Mouse (Mus musculus): Measurements from ENCODE around the gene Igsf11.
"Not testable (repeated sequence)": the region's sequence is repeated elsewhere in the genome, so short reads cannot be mapped to it uniquely, and the experiment has no call there.

The Igsf11 gene

DNA sequence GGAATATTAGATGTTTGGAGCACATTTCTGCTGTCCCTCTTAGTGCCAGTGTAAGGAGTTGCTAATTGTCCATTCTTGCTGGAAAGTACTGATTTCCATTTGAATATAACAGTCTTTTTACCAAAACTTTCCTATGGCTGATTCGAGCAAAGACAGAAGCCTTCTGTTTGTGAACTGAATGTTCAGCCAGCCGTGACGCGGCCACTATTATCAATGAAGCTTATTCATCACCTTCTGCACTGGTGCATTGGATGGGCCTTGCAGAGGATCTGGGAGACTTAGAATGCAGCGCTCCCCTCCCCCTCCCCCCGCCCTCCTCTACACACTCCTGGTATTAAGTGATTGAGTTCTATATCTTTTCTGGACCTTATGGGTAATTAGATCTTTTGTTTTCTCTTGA lies 48.8 kb downstream of the Igsf11 start:
- no peak for DNase-seq

DNA sequence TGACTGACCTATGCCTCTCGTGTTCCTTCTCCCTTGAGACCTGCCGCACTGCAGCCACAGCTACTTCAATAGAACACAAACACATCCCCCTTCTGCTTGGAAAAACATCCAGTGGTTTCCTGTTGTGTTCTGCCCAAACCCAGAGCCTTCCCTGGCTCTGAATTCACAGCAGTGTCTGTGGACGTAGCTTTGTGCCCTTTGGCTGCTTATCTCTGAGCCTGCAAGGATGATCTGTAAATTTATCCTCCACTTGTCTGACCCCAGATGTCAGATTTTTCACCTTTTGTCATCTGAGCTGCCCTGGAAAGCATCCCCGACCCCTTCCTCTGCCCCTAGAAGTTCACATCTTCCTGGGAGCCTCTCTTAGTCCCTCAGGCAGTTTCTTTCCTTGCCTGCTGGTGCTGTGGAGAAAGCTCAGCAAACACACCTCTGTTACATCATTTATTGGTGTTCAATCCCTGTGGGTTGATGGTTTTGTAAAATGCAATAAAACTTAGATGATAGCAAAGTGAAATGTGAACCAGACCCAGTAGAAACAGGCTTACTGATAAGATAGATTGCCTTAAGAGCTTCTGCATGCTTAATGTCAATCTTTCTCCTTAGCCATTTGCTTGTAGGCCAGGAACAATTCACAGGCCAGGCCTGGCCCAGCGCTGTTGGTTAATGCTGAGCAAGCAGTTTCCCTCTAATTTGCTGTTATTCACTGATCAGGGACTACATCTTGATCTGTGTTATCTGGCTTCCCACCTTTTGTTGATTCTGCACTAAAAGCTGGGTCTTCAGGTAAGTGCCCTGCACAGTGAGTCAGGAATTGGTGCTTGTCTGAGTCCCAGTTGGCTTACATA lies 51.5 kb downstream of the Igsf11 start:
- DNase-seq: no peak

DNA sequence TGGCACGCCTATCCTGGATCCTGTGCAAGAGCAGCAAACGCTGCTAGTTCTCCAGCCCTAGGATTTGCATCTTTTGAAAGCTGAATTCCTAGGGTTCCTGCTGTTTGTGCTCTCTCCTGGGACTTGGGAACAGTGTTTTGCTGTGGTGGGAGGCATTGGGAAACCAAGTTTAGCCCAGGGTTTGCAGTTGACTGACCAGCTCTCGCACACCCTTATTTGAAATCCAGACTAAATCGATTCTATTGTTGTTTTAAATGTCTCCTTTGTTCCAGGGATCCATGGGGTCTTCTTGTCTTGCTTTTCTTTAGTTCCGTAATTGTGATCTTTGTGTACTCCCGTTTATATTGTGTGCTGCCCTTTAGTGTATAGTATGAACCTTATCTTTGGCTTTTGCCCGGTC lies 52.6 kb downstream of the Igsf11 start:
- no peak for DNase-seq

DNA sequence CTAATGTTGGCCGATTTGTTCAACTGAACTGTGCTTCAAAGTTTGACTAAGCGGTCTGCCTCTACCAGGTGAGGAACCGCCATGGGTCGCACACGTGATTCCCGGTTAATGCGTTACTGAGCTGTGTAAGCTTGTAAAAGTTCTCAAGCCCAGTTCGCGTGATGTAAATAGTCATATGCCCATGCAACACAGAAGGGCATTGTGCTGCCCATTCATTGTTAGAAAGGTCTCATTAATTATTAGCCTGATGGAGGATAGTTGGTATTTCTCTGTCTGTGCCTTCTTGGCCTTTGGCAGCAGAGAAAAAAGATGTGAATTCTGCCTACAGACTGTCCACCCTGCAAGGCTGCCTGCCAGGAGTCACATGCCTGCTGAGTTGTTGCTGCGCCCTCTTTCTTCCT lies 53.1 kb downstream of the Igsf11 start:
- no peak for DNase-seq

DNA sequence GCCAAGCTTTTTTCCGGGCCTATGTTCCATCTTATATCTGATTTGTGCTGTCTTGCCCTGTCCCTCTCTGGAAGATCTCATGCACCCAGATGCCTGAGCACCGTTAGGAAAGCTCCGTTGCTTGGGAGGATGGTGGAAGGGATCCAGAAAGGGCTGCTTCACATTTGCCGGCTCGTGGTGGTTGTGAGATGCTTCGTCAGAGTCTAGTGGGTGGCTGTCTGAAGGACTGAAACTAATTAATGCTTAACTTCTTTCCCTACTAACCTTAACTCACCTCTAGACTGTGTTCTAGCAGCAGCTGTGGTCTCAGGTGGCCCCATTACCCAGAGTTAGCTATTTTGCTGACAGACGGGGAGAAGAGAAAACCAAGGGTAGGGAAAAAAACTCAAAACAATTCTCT lies 54.0 kb downstream of the Igsf11 start:
- no peak for DNase-seq

DNA sequence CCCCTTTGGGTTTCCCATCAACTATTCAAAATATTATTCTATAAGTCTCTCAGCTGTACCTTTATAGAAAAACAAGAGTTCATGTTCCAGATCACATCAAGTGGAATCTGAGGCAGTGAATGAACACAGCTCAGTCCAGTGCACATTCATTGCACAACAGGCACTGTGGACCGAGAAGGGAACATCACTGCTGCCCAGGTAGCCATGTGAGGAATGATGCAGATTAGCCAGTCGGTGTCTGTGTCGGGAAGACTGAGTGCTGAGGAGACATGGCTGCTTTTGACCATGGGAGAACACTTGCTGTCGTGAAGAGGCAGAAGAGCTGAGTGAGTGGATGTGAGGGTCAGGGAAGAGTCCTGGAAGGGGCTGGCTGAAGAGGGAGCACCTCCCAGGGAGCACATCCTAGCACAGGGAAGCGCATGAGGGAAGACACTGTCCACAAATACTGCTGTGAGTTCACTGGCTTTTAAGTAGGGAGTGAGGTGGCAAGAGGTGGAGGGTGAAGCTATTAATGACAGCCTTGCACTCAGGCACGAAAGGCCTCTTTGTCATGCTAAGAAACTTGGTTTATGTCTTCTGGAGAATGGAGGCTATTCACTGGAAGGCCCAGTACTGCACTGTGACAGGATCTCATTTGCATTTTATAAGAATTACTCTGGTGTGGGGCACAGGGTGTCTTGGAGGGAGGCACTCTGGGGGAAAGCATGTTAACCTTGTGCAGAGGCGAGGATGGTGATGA lies 54.8 kb downstream of the Igsf11 start:
- no peak for DNase-seq

DNA sequence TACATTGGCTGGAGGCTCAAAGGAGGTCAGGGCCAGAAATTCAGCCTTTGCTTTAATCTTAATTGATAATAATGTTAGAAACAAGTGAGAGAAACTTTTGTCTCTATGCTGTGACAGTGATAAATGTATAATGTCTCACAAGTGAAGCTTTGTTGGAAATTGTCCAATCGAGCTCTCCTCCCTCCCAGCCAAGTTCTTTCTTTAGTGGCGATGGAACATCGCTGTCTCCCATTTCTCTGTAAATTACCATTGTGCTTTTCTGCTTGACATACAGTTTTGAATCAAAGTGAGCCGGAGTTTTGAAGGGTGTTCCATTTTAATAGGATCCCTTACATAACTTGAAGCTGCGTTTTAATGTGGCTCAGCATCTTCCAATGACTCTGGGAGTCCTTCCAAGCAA lies 56.0 kb downstream of the Igsf11 start:
- DNase-seq: no peak

DNA sequence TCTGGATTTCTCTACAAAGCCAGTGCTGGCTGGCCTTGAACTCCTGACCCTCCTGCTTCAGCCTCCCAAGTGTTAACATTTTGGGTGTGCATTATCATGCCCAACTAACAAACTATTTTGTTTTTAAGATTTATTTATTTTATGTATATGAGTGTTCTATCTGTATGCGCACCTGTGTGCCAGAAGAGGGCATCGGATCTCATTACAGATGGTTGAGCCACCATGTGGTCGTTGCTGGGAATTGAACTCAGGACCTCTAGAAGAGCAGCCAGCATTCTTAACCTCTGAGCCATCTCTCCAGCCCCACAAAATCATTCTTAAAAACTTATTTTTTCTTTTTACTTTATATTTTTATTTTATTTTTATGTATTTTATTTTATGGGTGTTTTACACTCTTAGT lies 60.4 kb downstream of the Igsf11 start:
- DNase-seq: no peak

DNA sequence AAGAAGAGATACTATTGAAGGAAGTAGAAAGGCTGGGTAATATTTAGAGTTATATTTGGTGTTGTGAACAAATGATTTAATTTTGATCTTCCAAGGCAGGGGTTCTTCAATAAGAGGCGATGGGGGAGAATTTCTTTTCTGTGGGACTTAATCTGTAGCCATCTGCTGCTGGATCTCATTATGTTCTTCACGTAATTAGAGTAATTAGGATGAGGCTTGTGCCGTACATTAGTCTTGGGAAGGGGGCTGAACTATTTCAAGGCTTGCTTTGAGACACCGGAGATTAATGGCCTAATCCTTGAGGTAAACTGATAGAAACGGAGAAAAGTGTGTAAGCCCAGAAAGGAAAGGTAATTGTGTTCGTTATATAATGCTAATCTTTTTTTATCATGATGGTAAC lies 61.4 kb downstream of the Igsf11 start:
- no peak for DNase-seq

DNA sequence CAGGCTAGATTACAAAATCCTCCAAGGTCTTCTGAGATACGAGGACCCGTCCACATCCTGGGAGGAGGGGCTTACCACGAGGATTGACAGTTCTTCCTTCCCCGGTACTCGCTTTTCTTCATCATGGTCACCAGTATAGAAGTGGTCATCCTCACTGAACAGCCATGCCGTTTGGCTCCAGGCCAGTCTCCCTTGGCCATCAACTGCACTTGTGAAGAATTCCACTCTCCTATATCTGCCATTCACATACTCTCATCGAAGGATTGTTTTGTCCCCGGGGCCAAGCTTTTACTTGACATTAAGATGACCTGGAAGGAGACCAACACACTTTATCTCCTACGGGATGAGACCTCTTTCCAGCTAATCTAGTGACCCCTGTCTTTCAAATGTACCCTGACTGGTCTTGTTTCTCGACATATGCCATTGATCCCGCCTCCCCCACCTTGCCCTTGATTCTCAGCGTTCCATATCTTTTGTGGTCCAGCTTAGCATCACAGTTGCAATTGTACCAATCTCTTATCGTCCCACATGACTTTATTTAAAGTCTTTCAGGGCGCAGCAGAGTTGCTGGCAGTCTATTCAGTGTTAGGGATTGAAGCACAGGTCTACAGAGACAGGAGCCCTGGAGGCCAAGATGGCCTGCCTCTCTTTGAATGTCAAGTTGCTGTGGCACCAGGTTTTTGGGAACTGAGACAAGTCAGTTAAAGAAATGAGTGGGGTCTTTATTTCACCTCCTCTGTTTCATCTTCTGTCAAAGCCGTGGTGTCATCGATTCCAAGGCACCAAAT lies 62.2 kb downstream of the Igsf11 start:
- DNase-seq: no peak

DNA sequence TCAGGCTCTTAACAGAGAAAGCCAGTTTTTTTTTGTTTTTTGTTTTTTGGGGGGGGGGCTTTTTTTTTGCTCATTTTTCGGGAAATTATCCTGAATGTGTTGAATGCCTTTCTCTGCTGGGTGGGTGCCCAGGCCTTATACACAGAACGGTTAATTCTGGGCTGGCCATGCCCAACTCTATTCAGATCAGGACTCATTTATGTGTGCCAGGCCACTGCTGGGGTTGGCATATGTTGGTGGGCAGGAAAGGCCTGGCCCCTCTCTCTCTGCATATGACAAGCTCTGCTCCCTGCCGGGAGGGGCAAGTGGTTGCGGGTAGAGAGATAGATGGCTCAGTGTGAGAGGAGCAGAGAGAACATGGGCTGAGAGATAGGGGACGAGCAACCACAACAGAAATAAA lies 62.8 kb downstream of the Igsf11 start:
- no peak for DNase-seq

DNA sequence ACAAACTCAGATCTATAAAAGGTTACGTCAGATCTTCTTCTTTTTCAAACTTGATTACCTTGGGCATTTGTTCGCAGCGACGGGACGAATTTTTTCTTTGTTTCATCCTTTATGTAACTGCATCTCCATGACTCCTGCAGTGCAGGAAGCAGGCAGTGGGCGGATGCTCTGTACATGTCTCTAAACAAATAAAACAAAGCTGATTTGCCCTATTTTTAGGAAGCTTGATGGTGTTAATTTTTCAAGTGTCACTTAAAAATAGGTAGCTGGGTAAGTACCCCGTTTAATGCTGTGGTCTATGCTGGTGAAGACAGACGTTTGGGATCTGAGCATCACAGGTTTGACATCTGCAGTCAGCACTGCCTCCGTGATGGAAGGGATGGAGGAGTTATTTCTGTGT lies 66.3 kb downstream of the Igsf11 start:
- DNase-seq: no peak

DNA sequence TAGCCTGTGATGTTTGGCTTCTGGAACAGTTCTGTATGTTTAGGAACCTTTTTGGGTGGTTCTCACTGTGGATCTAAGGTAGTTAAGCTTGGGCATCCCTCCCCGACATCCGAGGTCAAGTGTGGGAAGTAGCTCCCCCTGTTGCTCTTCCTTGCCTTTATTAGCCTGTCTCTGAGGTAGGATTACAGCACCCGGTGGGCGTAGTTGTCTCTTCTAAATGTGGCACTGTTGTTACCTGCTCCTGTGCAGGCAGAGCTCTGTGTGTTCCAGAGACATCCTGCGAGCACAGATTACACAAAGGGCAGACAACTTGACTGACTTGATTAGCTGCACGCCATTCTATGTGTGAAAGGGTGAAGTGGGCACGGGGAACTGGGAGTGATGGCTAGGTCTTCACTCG lies 68.1 kb downstream of the Igsf11 start:
- no peak for DNase-seq

DNA sequence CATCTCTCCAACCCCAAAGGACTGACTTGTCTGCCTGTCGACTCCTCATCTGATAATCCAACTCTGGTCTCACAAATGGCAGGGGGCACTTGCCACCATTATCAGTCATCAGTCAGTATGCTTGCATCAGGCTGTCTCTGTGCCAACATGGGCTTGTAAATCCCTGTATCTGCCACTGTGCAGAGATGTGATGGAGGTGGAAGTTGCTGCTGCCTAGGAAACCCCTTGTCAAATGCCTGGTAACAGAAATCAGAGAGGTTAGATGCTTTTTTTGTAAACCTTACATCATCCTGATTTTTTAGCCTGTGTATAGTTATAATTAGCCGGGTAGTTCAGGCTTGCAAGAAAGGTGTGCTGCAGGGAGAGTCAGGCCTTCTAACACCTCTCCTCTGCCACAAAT lies 69.4 kb downstream of the Igsf11 start:
- no peak for DNase-seq

DNA sequence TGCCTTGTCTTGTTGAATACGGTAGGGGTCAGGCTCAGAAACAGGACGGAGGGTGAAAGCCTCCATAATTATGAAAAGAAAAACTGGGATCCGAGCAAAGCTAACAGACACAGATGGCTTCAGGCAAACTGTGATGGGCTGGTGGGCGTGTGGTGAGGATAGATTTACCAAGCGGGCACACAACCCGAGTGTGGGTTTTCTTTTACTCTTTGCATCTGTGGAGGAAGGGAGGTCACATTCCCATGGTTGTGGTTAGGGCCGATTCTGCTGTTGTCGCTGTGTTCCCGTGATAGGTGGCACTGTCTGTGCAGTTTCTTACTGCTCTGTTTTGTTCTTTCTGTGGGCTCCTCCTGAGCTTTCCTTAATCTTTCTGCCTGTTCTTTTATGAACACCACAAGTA lies 70.2 kb downstream of the Igsf11 start:
- no peak for DNase-seq

DNA sequence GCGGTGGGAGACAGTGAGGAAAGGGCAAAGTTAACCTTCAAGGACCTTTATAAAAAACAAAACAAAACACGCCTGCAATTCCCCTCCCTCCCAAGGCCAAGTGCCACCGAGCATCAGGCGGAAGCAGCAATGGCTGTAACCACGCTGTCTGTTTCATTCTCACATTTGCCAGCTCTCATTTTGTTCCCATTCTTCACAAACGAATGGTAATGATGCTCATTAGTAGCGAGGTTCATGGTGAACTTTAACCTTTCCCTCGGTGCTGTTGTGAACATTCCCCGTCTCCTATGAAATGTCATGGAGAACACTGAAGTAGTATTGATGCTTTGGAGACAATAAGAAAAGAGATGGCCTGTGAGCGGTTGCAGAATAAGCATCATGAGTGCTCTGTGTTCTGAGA lies 74.6 kb downstream of the Igsf11 start:
- no peak for DNase-seq

DNA sequence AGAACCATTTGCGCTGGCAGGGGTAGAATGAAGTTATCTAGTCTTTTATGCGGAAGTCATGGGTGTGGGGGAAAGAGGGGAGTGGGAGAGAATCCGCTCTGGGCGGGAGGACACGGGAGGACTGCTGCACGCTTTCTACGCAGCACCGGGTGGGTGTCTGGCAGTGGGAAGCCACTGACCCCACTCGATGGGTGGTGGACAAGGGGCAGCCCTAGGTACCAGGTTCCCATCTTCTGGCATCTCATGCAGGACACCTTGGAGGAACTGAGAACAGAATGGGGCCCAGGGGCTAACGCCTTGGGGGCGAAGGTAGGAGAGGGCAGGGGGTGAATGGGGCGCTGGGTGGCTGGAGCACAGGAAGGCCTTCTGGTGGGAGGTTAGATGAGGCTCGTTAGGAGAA lies 83.7 kb downstream of the Igsf11 start:
- no peak for DNase-seq

DNA sequence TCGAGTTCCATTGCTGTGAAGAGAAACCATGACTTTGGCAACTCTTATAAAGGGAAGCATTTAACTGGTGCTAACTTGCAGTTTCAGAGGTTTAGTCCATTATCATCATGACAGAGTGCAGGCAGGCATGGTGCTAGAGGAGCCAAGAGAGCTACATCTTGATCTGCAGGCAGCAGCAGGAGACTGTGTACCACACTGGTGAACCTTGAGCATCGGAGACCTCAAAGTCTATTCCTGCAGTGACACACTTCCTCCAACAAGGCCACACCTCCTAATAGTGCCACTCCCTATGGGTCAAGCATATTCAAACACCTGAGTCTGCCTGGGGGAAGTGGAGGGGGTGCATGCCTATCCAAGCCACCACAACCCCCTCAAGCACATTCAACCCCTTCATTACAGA lies 86.1 kb downstream of the Igsf11 start:
- no peak for DNase-seq

DNA sequence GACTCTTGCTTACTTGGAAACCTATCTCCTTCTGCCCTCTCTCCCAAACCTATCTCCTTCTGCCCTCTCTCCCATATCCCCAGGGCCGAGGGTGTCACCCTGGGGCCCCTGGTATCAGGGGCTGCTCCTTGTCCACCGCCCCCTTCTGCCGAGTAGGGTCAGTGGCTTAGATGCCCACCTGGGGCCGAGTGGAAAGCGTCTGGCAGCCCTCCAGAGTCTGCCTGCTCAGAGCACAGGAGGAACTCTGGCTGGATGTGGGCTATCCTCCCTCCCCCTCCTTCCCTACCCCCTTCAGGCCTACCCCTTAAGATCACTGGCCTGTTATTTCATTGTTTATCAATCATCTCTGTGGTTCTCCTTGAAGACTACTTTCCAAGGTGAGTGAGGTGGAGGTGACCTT lies 88.1 kb downstream of the Igsf11 start:
- no peak for DNase-seq

DNA sequence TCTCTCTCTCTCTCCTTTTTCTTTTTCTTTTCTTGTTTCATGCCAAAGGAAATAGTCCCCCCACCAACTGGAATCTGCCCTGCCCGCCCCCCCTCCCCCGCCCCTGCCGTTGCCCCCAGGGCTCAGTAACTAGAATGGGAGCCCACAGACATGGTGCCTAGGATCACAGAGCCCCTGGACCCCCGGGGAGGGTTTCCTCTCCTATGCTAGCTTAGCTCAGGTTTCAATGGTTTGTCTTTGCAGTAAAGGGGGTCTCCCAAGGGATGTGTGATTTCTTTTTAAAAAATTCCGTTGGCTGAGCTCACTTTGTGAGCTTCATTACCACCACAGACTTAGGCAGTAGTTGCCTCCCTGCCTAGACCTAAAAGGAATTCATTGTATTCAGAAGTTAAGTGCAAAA lies 89.6 kb downstream of the Igsf11 start:
- no peak for DNase-seq

DNA sequence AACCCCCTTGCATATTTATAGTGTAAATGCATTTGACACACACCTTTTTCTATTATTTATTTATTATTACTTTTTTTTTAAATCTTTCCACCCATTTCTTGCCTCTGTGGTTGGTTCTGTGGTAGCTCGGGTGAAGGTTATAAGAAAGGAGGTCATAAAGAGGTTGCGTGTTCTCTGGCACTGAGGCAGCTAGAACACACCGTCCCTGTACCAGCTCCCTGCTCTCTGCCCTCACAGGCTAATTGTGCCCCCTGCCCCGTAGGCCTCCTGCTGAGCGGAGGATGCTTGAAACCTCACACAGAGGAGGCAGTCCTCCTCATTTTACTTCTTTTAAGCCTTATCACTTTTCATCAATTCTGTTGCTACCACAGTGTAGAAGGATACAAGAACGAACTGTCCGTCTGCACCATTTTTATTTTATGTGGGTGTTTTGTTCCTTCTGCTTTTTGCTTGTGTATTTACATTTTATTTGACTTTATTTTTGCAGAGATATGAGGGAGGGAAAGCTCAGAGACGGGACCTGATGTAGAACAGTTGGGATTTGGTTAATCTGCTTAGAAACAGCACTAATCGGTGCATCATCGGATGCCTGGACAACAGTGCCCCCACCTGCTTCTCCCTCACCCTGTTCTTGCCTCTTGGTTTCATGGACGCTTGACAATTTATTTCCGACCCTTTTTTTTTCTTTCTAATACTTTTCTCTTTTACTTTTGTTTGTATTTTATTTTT lies 90.2 kb downstream of the Igsf11 start:
- DNase-seq: no peak

DNA sequence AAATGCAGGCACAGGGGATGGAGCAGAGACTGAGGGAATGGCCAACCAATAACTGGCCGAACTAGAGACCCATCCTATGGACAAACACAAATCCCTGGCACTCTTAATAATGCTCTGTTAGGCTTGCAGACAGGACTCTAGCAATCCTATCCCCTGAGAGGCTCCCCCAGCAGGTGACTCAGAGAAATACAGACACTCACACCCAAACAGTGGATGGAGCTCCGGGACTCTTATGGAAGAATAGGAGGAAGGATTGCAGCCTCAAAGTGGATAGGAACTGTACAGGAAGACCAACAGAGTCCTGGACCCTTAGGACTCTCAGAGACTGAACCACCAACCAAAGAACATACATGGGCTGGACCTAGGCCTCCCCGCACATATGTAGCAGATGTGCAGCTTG lies 91.4 kb downstream of the Igsf11 start:
- DNase-seq: not testable (repeated sequence)

DNA sequence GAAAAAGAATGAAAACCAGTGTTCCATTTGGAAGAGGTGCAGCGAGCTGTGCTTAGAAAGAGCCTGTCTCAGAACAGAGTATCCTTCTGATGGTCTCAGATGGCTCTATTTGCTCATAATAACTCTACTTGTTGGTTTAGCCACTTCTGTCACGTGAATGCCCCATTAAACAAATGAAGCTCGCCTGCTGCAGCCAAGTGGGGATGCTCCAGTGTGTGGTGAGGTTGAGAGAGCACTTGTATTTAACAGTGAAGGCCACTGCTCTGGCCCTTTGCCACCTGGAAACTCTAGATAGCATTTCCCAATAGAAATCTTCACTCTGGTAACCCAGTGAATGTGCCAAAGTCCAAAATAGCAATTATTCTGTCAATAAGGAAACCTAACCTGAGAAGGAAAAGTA lies 92.9 kb downstream of the Igsf11 start:
- DNase-seq: no peak

All from lung, postnatal 10 days (tissue).